Mouse (Mus musculus): Measurements from ENCODE around the gene Cryz. TPM values are rescaled to one million over a fixed set of nuclear protein-coding genes. Genes with fewer than 3 reads are reported as not detected.
A peak's percentile ranks its signal among the peaks of the same experiment; 100 is the strongest.

The Cryz gene
- polyA plus RNA-seq (2016; fragmentation: Nextera tagmentation; extraction: Ambion mirVana): 15.1 and 17.4 TPM in 2 replicates

GRCm38 (mm10) chr3:154596488-154596933, at the start of gene Cryz:
Gene Cryz, plus strand, starts transcription at chr3:154596711.
- H3K4me2 ChIP-seq (replicated peaks): peak within 1 kb of the TSS; percentile 73
- ATAC-seq (ENCODE audit: low FRiP score, low read depth): peak; percentile 92

GRCm38 (mm10) chr3:154547549-154548426, 48.7 kb upstream of the Cryz start:
- H3K4me2 ChIP-seq (replicated peaks): peak overlapping the region; percentile 37
- H3K27me3 ChIP-seq: peaks cover 42% of the 10 kb centered on the region
- peak; percentile 9; the same call in 1 of the 2 replicates for ATAC-seq (ENCODE audit: low FRiP score, low read depth)
- H3K4me3 ChIP-seq: 0 out of 2 replicates have a peak overlapping the region, but pooled peaks have one; percentile 12
- H3K36me3 ChIP-seq: no peaks in the 10 kb centered on the region
- no peaks in the 10 kb centered on the region for H3K9me3 ChIP-seq
- 4% methylated on average over 20 of the region's 20 CpGs for WGBS
- H3K9ac ChIP-seq (replicated peaks): no peak overlapping the region
- H3K4me1 ChIP-seq: peaks cover 44% of the 10 kb centered on the region
- no peak overlapping the region for H3K27ac ChIP-seq (replicated peaks)

More at GRCm38 (mm10) chr3:154596488-154596933, at the start of gene Cryz:
- Histone ChIP-seq H3K9ac (replicated peaks) (peak within 1 kb of the TSS; percentile 82), H3K4me3 (peak within 1 kb of the TSS; percentile 90), H3K4me1 (peaks cover 4% of the 10 kb centered on the region), H3K27me3 (no peaks in the 10 kb centered on the region), H3K9me3 (no peaks in the 10 kb centered on the region), H3K27ac (replicated peaks) (peak within 1 kb of the TSS; percentile 92), H3K36me3 (peaks cover 27% of the 10 kb centered on the region)
- WGBS: 0% methylated on average over 25 of the region's 25 CpGs

- Histone ChIP-seq H3K9ac (replicated peaks) (no peak overlapping the region), H3K4me3 (no peak overlapping the region), H3K4me1 (peaks cover 44% of the 10 kb centered on the region), H3K9me3 (no peaks in the 10 kb centered on the region), H3K4me2 (replicated peaks) (no peak overlapping the region), H3K27ac (replicated peaks) (no peak overlapping the region), H3K36me3 (no peaks in the 10 kb centered on the region), H3K27me3 (peaks cover 48% of the 10 kb centered on the region)
- 20% methylated on average over 8 of the region's 8 CpGs for WGBS
- ATAC-seq (ENCODE audit: low FRiP score, low read depth): no peak
Measured at GRCm38 (mm10) chr3:154548868-154549301, 47.6 kb upstream of the Cryz start.

DNA sequence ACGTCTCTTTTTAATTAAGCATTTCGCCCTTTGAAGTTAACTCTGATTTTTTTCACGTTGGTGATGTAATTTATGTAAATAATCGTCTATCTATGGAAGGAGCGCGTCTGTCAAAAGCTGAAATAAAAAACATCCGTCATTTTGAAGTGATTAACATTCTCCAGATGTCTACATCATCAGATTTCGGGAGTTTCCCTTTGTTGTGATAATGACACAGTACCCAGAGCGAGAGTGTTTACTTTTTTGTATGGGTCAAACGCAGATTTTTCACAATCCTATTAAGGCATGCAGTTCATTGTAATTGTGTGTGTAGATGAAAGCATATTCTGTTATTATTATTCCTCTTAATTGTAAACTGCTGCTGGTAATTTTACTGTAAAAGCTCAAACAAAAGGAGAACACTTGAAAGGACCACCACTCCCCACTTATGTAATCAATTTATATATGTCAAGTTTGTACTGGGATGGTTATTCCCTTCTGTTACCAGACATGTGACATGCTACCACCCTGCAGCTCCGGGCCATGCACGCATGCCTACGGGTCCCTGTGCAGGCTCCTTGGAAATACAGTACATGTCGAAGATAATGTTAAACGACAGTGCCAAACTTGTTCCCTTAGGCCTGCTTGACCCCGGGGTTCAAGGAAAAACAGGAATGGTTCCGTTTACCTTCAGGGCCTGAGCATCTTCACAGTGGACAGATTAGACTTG, 46.0 kb upstream of the Cryz start:
- H3K27ac ChIP-seq (replicated peaks): no peak overlapping the region

GRCm38 (mm10) chr3:154551035-154551411, 45.5 kb upstream of the Cryz start:
- ATAC-seq (ENCODE audit: low FRiP score, low read depth): peak; percentile 83
- H3K9me3 ChIP-seq: no peaks in the 10 kb centered on the region
- H3K9ac ChIP-seq (replicated peaks): no peak overlapping the region
- H3K27me3 ChIP-seq: peaks cover 41% of the 10 kb centered on the region
- 31% methylated on average over 5 of the region's 5 CpGs for WGBS
- no peak overlapping the region for H3K27ac ChIP-seq (replicated peaks)
- H3K4me1 ChIP-seq: peaks cover 44% of the 10 kb centered on the region
- H3K4me3 ChIP-seq: no peak overlapping the region
- H3K36me3 ChIP-seq: no peaks in the 10 kb centered on the region
- no peak overlapping the region for H3K4me2 ChIP-seq (replicated peaks)

More for the DNA sequence above, 46.0 kb upstream of the Cryz start:
- H3K9ac ChIP-seq (replicated peaks): no peak overlapping the region
- H3K4me2 ChIP-seq (replicated peaks): no peak overlapping the region; the same call in 1 of the 2 replicates
- no peaks in the 10 kb centered on the region for H3K36me3 ChIP-seq
- H3K4me1 ChIP-seq: peaks cover 44% of the 10 kb centered on the region
- ATAC-seq (ENCODE audit: low FRiP score, low read depth): peak; percentile 84
- 25% methylated on average over 17 of the region's 17 CpGs for WGBS
- H3K27me3 ChIP-seq: peaks cover 44% of the 10 kb centered on the region
- no peak overlapping the region for H3K4me3 ChIP-seq
- no peaks in the 10 kb centered on the region for H3K9me3 ChIP-seq

GRCm38 (mm10) chr3:154562192-154562591, 34.3 kb upstream of the Cryz start:
- no peaks in the 10 kb centered on the region for H3K9me3 ChIP-seq
- H3K4me3 ChIP-seq: no peak overlapping the region
- H3K36me3 ChIP-seq: no peaks in the 10 kb centered on the region
- no peaks in the 10 kb centered on the region for H3K4me1 ChIP-seq
- ATAC-seq (ENCODE audit: low FRiP score, low read depth): no peak
- WGBS: 97% methylated on average over 3 of the region's 3 CpGs
- H3K27me3 ChIP-seq: peaks cover 10% of the 10 kb centered on the region; the same call in 1 of the 2 replicates
- H3K4me2 ChIP-seq (replicated peaks): no peak overlapping the region
- H3K9ac ChIP-seq (replicated peaks): no peak overlapping the region
- H3K27ac ChIP-seq (replicated peaks): no peak overlapping the region

DNA sequence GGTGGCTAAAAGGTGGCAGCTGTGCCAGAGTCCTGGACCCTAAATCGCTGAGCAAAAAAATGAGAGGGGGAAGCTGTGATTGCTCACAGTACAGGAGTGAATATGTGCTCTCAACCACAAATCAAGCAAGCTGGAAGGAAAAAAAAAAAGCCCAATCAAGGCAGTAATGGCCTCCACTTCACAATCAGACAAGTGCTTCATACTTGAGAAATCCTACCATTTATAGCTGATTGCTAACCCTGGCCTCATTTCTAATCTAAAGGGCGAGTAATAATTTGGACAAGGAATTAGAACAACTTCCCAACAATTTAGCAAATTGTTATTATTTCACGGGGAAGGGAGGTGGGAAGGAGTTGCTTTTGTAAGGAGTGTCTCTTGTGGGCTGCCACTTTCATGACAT, 31.1 kb upstream of the Cryz start:
- Histone ChIP-seq H3K9me3 (no peaks in the 10 kb centered on the region), H3K4me1 (0 out of 2 replicates have a peak, but pooled peaks cover 5% of the 10 kb centered on the region), H3K4me3 (no peak overlapping the region), H3K36me3 (no peaks in the 10 kb centered on the region), H3K27ac (replicated peaks) (no peak overlapping the region), H3K27me3 (peaks cover 8% of the 10 kb centered on the region; the same call in 1 of the 2 replicates), H3K9ac (replicated peaks) (no peak overlapping the region), H3K4me2 (replicated peaks) (no peak overlapping the region)
- ATAC-seq (ENCODE audit: low FRiP score, low read depth): no peak
- 68% methylated on average over 3 of the region's 3 CpGs for WGBS

GRCm38 (mm10) chr3:154570029-154570575, 26.4 kb upstream of the Cryz start:
- H3K4me2 ChIP-seq (replicated peaks): peak overlapping the region; percentile 29
- 25% methylated on average over 14 of the region's 14 CpGs for WGBS
- H3K4me3 ChIP-seq: no peak overlapping the region
- H3K27ac ChIP-seq (replicated peaks): no peak overlapping the region
- peaks cover 14% of the 10 kb centered on the region; the same call in 1 of the 2 replicates for H3K27me3 ChIP-seq
- no peaks in the 10 kb centered on the region for H3K36me3 ChIP-seq
- peaks cover 15% of the 10 kb centered on the region for H3K4me1 ChIP-seq
- ATAC-seq (ENCODE audit: low FRiP score, low read depth): no peak
- H3K9ac ChIP-seq (replicated peaks): no peak overlapping the region
- H3K9me3 ChIP-seq: no peaks in the 10 kb centered on the region

- no peak overlapping the region for H3K27ac ChIP-seq (replicated peaks)
- no peak for ATAC-seq (ENCODE audit: low FRiP score, low read depth)
- H3K27me3 ChIP-seq: peaks cover 14% of the 10 kb centered on the region; the same call in 1 of the 2 replicates
- 0 out of 2 replicates have a peak overlapping the region, but pooled peaks have one; percentile 15 for H3K4me3 ChIP-seq
- no peak overlapping the region for H3K9ac ChIP-seq (replicated peaks)
- H3K4me2 ChIP-seq (replicated peaks): peak overlapping the region; percentile 42
- no peaks in the 10 kb centered on the region for H3K9me3 ChIP-seq
- no peaks in the 10 kb centered on the region for H3K36me3 ChIP-seq
- WGBS: 7% methylated on average over 12 of the region's 12 CpGs
- H3K4me1 ChIP-seq: peaks cover 15% of the 10 kb centered on the region
Measured at GRCm38 (mm10) chr3:154570786-154571185, 25.7 kb upstream of the Cryz start.

DNA sequence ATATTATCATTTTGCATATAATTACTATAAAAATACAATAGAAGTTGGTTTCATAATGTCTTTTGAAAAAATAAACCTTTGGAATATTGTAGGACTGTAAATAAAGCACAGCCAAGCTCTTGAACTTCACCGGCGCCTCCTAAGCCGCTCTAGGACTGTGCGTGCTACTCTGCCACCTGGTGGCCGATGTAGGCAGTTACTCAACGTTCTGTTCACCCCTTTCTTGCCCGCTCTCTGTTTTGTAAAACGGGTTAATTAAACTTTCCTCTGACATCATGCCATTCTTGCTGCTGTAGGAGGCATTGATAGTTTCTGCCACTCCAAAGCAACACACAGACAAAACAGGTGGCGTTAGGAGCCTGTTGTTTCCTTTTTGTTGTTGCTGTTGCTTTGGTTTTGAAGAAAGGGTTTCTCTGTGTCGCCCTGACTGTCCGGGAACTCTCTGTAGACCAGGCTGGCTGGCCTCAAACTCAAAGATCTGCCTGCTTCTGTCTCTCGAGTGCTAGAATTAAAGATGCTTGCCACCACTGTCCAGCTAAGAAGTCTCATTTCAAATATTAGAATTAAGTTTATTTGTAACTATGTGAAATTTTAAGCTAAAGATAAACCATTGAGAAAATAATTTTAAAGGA, 24.1 kb upstream of the Cryz start:
- H3K27me3 ChIP-seq: peaks cover 6% of the 10 kb centered on the region; the same call in 1 of the 2 replicates
- H3K4me3 ChIP-seq: no peak overlapping the region
- no peak overlapping the region for H3K9ac ChIP-seq (replicated peaks)
- H3K4me2 ChIP-seq (replicated peaks): 0 out of 2 replicates have a peak overlapping the region, but pooled peaks have one; percentile 26
- H3K36me3 ChIP-seq: no peaks in the 10 kb centered on the region
- H3K4me1 ChIP-seq: peaks cover 15% of the 10 kb centered on the region
- WGBS: 13% methylated on average over 12 of the region's 12 CpGs
- no peak overlapping the region for H3K27ac ChIP-seq (replicated peaks)
- no peaks in the 10 kb centered on the region for H3K9me3 ChIP-seq
- ATAC-seq (ENCODE audit: low FRiP score, low read depth): peak; percentile 81

DNA sequence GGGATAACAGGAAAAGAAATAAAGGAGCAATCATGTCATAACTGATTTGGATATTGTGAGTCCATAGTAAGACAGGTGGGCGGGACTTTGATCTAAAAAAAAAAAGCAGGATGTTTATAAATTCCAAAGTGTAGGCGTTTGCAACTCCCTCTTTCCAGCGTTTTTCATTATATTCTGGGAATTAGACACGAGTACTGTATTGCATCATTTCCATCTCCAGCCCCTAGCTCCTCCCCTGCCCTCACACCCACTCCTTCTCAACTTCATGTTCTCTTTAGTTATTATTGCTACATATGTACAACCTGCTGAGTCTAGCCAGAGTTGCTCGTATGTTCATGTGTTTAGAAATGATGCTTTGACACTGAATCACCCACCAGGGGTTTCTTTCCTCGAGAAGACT, 22.8 kb upstream of the Cryz start:
- Histone ChIP-seq H3K9ac (replicated peaks) (no peak overlapping the region), H3K4me1 (peaks cover 15% of the 10 kb centered on the region), H3K27me3 (peaks cover 6% of the 10 kb centered on the region; the same call in 1 of the 2 replicates), H3K27ac (replicated peaks) (no peak overlapping the region), H3K4me3 (no peak overlapping the region), H3K9me3 (no peaks in the 10 kb centered on the region), H3K4me2 (replicated peaks) (no peak overlapping the region), H3K36me3 (peaks cover 1% of the 10 kb centered on the region; the same call in 1 of the 2 replicates)
- no peak for ATAC-seq (ENCODE audit: low FRiP score, low read depth)
- 78% methylated on average over 6 of the region's 6 CpGs for WGBS

Measured in midbrain, embryonic 12.5 days (tissue).